Mouse (Mus musculus) lung, adult 2 months (tissue): ENCODE measurements around the gene Tead4.

Source experiments
- CTCF ChIP-seq: fragments of 200-500 bp; IDR thresholded peaks from 2 replicates; pipeline ENCODE4 v1.5.1; 2011; ENCODE audit warnings: mild to moderate bottlenecking, low read length, control low read depth; ENCODE audit not compliant: insufficient read depth
- POLR2A ChIP-seq: fragments of 200-500 bp; IDR thresholded peaks from 2 replicates; pipeline ENCODE4 v1.6.1; 2011; ENCODE audit warnings: low read depth, mild to moderate bottlenecking, control low read depth, low read length, borderline replicate concordance; ENCODE audit errors: extremely low read depth

GRCm38 (mm10) chr6:128279099-128279498, 21.5 kb downstream of the Tead4 start:
- TF ChIP-seq POLR2A (no peak), CTCF (no peak)
